Mouse (Mus musculus) adrenal gland, postnatal 0 days (tissue): Measurements from ENCODE around the gene Dnase1. TPM values are rescaled to one million over a fixed set of nuclear protein-coding genes. Genes with fewer than 3 reads are reported as not detected.

Experiments used
- microRNA-seq: library from miRNA; unstranded; fragments of <30 nt; microRNA quantifications from one replicate; pipeline ENCODE4, GENCODE M21; 2016; ENCODE audit warnings: borderline replicate concordance; ENCODE audit not compliant: insufficient number of aligned reads
- polyA plus RNA-seq: library from polyadenylated mRNA; unstranded; fragments of >200 nt; fragmentation: Nextera tagmentation; extraction: Ambion mirVana; gene quantifications from 2 replicates; pipeline ENCODE4 v1.2.1, GENCODE M21; 2015

Gene Dnase1
- polyA plus RNA-seq, result 0.79 and 1.0 TPM in 2 replicates

GRCm38 (mm10) chr16:4036807-4037206 lies at the start of gene Dnase1:
Gene Dnase1 (plus strand): TSS chr16:4036942.

GRCm38 (mm10) chr16:4003489-4004398 lies 33.0 kb upstream of the Dnase1 start, which contains the start of gene Slx4:
Gene Slx4 (minus strand): TSS chr16:4003770.

GRCm38 (mm10) chr16:4077384-4078061 lies 40.8 kb downstream of the Dnase1 start, which contains the start of gene Trap1:
Gene Trap1 (minus strand): TSS chr16:4077827.

Small RNA genes within 50 kb of the gene (microRNA-seq; reads per million reads assigned to microRNA genes)
- gene Gm23413, result not detected

Other genes with a start within 250 kb of the Dnase1 start
- not detected in 2 replicates for gene Olfr15, start 206.1 kb upstream of the Dnase1 start, polyA plus RNA-seq
- 1.5 and 4.1 TPM in 2 replicates for gene Zfp174, start 189.7 kb upstream of the Dnase1 start, polyA plus RNA-seq
- 34.3 and 51.6 TPM in 2 replicates for gene Naa60, start 164.6 kb upstream of the Dnase1 start, polyA plus RNA-seq
- gene Zfp597, start 152.4 kb upstream of the Dnase1 start, polyA plus RNA-seq, result 4.2 and 5.9 TPM in 2 replicates
- gene Gm20695, start 152.3 kb upstream of the Dnase1 start, polyA plus RNA-seq, result 1.7 and 3.3 TPM in 2 replicates
- 6.8 and 7.9 TPM in 2 replicates for gene 1700037C18Rik, start 128.3 kb upstream of the Dnase1 start, polyA plus RNA-seq
- 28.5 and 31.2 TPM in 2 replicates for gene Cluap1, start 128.1 kb upstream of the Dnase1 start, polyA plus RNA-seq
- 0.13 and 0.87 TPM in 2 replicates for gene Nlrc3, start 60.3 kb upstream of the Dnase1 start, polyA plus RNA-seq
- gene Slx4, start 33.2 kb upstream of the Dnase1 start, polyA plus RNA-seq, result 5.0 and 5.6 TPM in 2 replicates
- 66.4 and 120 TPM in 2 replicates for gene Trap1, start 40.9 kb downstream of the Dnase1 start, polyA plus RNA-seq
- 17.4 and 19.4 TPM in 2 replicates for gene Crebbp, start 177.1 kb downstream of the Dnase1 start, polyA plus RNA-seq